Mouse (Mus musculus) hindbrain, embryonic 14.5 days (tissue): ENCODE data around the gene Flt4. TPM values are rescaled to one million over a fixed set of nuclear protein-coding genes. Genes with fewer than 3 reads are reported as not detected.

ENCODE experiments used
- ATAC-seq: fragments of 200-750 bp; cut with Nextera tagmentation; 2 replicates; pipeline ENCODE4 v1.8.0; 2017; ENCODE audit warnings: moderate number of reproducible peaks, mild to moderate bottlenecking, moderate TSS enrichment, moderate library complexity; ENCODE audit not compliant: low FRiP score
- DNase-seq: peaks from one replicate; pipeline ENCODE4 v3.0.0-alpha.2; 2015; ENCODE audit warnings: low spot score
- H3K27ac ChIP-seq: fragments of 300-500 bp; sonication (generic); 2 replicates; pipeline ENCODE4 v1.5.1; 2014; ENCODE audit warnings: mild to moderate bottlenecking, moderate library complexity
- H3K27me3 ChIP-seq: fragments of 300-500 bp; sonication (generic); 2 replicates; pipeline ENCODE4 v1.6.1; 2014; ENCODE audit warnings: mild to moderate bottlenecking, low read length, mixed read lengths; ENCODE audit not compliant: control insufficient read depth, insufficient read depth
- H3K36me3 ChIP-seq: fragments of 300-500 bp; sonication (generic); replicated peaks from 2 replicates; pipeline ENCODE4 v1.6.1; 2014; ENCODE audit not compliant: control insufficient read depth, insufficient read depth
- H3K4me1 ChIP-seq: fragments of 300-500 bp; sonication (generic); replicated peaks from 2 replicates; pipeline ENCODE4 v1.6.1; 2014; ENCODE audit warnings: antibody characterized with exemption, low read length, mixed read lengths; ENCODE audit not compliant: control insufficient read depth, insufficient read depth
- H3K4me2 ChIP-seq: fragments of 300-500 bp; sonication (generic); replicated peaks from 2 replicates; pipeline ENCODE4 v1.6.1; 2014; ENCODE audit warnings: mild to moderate bottlenecking, moderate library complexity
- H3K4me3 ChIP-seq: fragments of 300-500 bp; sonication (generic); replicated peaks from 2 replicates; pipeline ENCODE4 v1.5.1; 2014; ENCODE audit warnings: mild to moderate bottlenecking, low read length
- H3K9ac ChIP-seq: fragments of 300-500 bp; sonication (generic); 2 replicates; pipeline ENCODE4 v1.6.1; 2014
- H3K9me3 ChIP-seq: fragments of 300-500 bp; sonication (generic); 2 replicates; pipeline ENCODE4 v1.6.1; 2016; ENCODE audit warnings: low read length; ENCODE audit not compliant: control insufficient read depth
- WGBS: fragments of 180-500 bp; shearing (Covaris S2); extraction: QIAGEN DNeasy Blood & Tissue Kit; methylation state at CpG from one replicate; pipeline ENCODE4 v1.1.7; 2014; 5-methylcytosine and 5-hydroxymethylcytosine counted together
- polyA plus RNA-seq: library from polyadenylated mRNA; unstranded; fragments of >200 nt; fragmentation: Nextera tagmentation; extraction: Ambion mirVana; gene quantifications from 2 replicates; pipeline ENCODE4 v1.2.1, GENCODE M21; 2014

Flt4 gene
- polyA plus RNA-seq, 1 experiment from 2014 or later, result 2.8 TPM

DNA sequence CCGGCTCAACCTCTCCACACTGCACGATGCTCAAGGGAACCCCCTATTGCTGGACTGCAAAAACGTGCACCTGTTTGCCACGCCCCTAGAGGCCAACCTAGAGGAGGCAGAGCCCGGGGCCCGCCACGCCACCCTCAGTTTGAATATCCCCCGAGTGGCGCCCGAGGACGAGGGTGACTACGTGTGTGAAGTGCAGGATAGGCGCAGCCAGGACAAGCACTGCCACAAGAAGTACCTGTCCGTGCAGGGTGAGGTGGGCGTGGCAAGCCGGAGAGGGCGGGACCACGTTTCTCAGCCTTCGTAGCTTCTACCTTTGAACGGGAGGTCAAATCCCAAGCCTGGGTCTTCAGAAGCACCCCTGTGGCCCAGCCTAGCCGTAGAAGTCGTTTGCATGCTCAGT lies 25.0 kb downstream of the Flt4 start:
- H3K27ac ChIP-seq, result no peak overlapping the region
- DNase-seq, result no peak
- no peak overlapping the region for H3K9ac ChIP-seq
- no peaks in the 10 kb centered on the region for H3K4me1 ChIP-seq
- no peaks in the 10 kb centered on the region for H3K36me3 ChIP-seq
- H3K9me3 ChIP-seq, result no peaks in the 10 kb centered on the region
- WGBS, result 5% methylated on average over 21 of the region's 22 CpGs
- no peak for ATAC-seq
- peak overlapping the region; percentile 15 for H3K4me3 ChIP-seq
- peaks cover 50% of the 10 kb centered on the region for H3K27me3 ChIP-seq
- peak overlapping the region; percentile 47 for H3K4me2 ChIP-seq

GRCm38 (mm10) chr11:49635671-49636070 lies 26.6 kb downstream of the Flt4 start:
- H3K27ac ChIP-seq, result no peak overlapping the region
- no peak overlapping the region for H3K9ac ChIP-seq
- H3K4me3 ChIP-seq, result no peak overlapping the region
- no peak for DNase-seq
- whole genome bisulfite sequencing, result 79% methylated on average over 6 of the region's 6 CpGs
- H3K27me3 ChIP-seq, result peaks cover 50% of the 10 kb centered on the region
- no peaks in the 10 kb centered on the region for H3K9me3 ChIP-seq
- no peaks in the 10 kb centered on the region for H3K4me1 ChIP-seq
- H3K4me2 ChIP-seq, result no peak overlapping the region
- ATAC-seq, result no peak
- no peaks in the 10 kb centered on the region for H3K36me3 ChIP-seq

DNA sequence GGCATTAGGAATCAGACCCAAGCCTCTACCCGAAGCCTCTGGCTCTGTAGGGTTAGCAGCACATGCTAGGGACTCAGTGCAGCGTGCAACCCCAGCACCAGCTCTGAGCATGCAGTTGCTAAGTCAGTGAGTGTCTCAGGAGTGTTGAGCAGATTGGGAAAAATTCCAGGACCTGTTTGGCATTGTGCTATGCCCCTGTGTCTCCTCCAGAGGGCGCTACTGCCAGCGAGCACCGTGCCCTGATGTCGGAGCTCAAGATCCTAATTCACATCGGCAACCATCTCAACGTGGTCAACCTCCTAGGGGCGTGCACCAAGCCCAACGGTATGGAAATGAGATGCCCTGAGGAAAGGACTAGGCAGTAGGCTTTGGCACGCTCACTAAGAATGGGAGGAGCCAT lies 27.4 kb downstream of the Flt4 start:
- peaks cover 50% of the 10 kb centered on the region for H3K27me3 ChIP-seq
- no peak for ATAC-seq

DNA sequence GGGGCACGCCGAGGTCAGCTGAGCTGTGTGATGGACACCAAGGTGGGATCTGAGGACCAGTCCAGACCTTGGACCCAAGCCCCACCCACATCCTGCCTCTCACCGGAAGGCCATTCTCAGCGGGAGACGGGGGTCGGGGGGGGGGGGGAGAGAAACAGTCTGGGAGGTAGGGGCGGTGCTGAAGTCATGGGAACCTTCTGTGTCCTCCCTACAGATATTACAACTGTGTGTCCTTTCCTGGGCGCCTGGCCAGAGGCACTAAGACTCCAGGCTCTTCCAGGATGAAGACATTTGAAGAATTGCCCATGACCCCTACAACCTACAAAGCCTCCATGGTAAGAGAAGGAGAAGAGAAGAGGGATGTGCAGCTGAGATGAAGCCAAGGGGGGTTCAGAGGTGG lies 36.6 kb downstream of the Flt4 start:
- no peaks in the 10 kb centered on the region for H3K36me3 ChIP-seq
- H3K27ac ChIP-seq, result no peak overlapping the region
- no peak for ATAC-seq
- no peak overlapping the region for H3K4me3 ChIP-seq
- no peaks in the 10 kb centered on the region for H3K9me3 ChIP-seq
- DNase-seq, result no peak
- H3K9ac ChIP-seq, result no peak overlapping the region
- no peaks in the 10 kb centered on the region for H3K4me1 ChIP-seq
- H3K4me2 ChIP-seq, result no peak overlapping the region
- WGBS, result 62% methylated on average over 8 of the region's 8 CpGs
- no peaks in the 10 kb centered on the region for H3K27me3 ChIP-seq

More for the DNA sequence above, 27.4 kb downstream of the Flt4 start:
- no peaks in the 10 kb centered on the region for H3K4me1 ChIP-seq
- H3K27ac ChIP-seq, result no peak overlapping the region
- 4% methylated on average over 11 of the region's 11 CpGs for WGBS
- H3K4me2 ChIP-seq, result peak overlapping the region; percentile 12; the same call in 1 of the 2 replicates
- no peak for DNase-seq
- no peaks in the 10 kb centered on the region for H3K36me3 ChIP-seq
- no peak overlapping the region for H3K9ac ChIP-seq
- H3K9me3 ChIP-seq, result no peaks in the 10 kb centered on the region
- H3K4me3 ChIP-seq, result no peak overlapping the region

DNA sequence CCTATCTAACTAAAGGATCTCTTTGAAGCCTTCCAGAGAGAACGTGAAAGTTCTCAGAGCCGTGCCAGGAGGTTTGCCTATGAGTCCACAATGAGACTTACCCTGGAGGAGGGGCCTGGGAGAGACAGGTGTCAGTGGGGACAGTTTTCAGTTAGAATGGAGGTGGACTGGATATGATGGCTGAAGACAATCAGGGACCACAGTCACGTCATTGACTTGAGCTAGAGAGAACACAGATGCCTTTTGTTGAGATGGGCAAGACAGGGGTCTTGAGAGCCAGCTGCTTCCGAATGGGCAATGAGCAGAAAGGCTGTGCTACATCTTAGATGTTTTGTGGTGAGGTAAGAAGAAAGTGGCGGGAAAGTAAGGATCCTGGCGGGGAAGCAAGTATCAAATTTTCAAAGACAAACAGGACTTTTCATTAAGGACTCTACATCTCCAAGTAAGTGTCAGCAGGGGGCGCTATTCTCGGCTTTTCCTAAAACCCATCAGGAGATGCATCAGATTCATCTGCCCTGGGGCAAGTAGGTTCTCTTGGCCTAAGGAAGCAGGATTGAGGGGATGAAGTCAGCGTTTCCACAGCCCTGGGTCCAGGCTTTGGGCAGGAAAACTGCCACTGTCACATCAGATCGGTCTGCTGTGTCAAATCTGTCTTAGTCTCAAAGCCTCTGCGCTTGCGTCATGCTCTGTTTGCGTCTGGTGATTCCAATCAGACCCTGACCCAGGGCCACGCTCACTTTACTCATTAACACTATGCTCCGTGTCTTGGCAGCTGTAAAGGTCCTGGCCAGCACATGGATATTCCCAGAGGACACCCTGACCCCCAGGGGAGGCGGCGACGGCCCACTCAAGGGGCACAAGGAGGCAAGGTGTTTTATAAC lies 41.3 kb downstream of the Flt4 start:
- DNase-seq (peak; percentile 44), ATAC-seq (no peak)
- no peak overlapping the region for H3K4me2 ChIP-seq
- H3K9me3 ChIP-seq, result no peaks in the 10 kb centered on the region
- no peak overlapping the region for H3K9ac ChIP-seq
- 62% methylated on average over 18 of the region's 18 CpGs for WGBS
- no peaks in the 10 kb centered on the region for H3K36me3 ChIP-seq
- 0 out of 2 replicates have a peak, but pooled peaks cover 6% of the 10 kb centered on the region for H3K4me1 ChIP-seq
- no peak overlapping the region for H3K27ac ChIP-seq
- no peak overlapping the region for H3K4me3 ChIP-seq
- no peaks in the 10 kb centered on the region for H3K27me3 ChIP-seq

- Histone ChIP-seq H3K9me3 (no peaks in the 10 kb centered on the region), H3K27me3 (no peaks in the 10 kb centered on the region), H3K36me3 (no peaks in the 10 kb centered on the region), H3K4me1 (0 out of 2 replicates have a peak, but pooled peaks cover 6% of the 10 kb centered on the region), H3K4me3 (no peak overlapping the region), H3K27ac (no peak overlapping the region), H3K9ac (no peak overlapping the region), H3K4me2 (no peak overlapping the region)
- DNase-seq (no peak), ATAC-seq (no peak)
- 71% methylated on average over 16 of the region's 16 CpGs for WGBS
Observed at GRCm38 (mm10) chr11:49650994-49651761, 42.1 kb downstream of the Flt4 start.

DNA sequence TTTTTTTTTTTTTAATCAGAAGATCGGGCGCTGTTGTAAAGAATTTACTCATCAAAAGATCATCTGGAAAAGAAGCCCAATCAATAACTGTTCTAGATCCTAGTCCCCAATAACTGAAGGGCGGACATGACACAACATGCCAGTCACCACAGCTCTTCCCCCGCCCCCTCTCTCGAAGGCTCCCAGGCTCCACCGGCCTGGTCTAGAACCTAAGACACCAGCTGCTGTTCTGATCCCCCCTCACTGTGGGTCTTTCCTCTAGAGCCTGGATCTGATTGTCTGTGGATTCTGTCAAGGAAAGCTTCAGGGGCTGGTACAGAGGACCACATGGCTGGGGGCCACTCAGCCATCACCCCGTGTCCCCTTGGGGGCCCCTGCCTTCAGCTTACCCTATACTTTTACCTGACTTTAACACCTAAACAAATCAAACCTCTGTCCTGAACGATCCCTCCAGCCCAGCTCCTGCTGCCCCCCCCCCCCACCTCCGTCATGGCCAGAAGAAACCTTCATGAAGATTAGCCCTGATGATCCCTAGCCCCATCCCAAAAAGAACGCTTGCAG lies 42.8 kb downstream of the Flt4 start:
- ATAC-seq, result no peak
- Histone ChIP-seq H3K4me1 (0 out of 2 replicates have a peak, but pooled peaks cover 6% of the 10 kb centered on the region), H3K27me3 (no peaks in the 10 kb centered on the region), H3K9me3 (no peaks in the 10 kb centered on the region), H3K4me3 (no peak overlapping the region), H3K4me2 (no peak overlapping the region), H3K9ac (no peak overlapping the region), H3K27ac (no peak overlapping the region), H3K36me3 (no peaks in the 10 kb centered on the region)
- no peak for DNase-seq
- WGBS, result 89% methylated on average over 10 of the region's 10 CpGs

DNA sequence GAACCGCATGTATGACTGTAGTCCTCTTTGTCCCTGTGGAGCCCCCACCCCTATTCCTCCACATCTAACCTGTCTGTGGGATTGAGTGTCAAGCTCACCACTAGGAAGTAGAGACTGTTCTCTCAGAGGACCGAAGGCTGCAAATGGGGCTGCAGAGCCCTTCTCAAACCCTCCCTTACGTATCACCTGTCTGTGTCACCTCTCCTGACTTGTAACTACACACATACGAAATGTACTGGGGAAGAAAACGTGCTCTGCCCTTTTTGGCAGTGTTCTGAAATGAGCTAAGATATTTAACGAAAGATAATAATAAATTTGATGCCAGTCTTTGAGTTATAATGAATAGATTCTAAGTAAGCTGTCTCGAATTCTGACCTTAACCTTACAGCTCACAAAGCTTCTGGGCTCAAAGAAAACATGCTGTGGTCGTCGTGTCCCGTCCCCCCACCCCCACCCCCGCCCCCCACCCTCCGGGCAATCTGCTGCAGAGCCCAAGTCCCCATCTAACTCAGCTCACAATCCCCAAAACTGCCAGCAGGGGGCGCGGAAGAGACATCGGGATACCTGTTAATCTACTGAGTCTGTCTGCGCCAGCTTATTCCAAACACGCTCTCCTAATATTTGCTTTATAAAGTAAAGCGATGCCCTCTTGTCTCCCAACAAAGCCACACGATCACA lies 43.5 kb downstream of the Flt4 start:
- no peak overlapping the region for H3K4me3 ChIP-seq
- WGBS, result 26% methylated on average over 19 of the region's 19 CpGs
- 0 out of 2 replicates have a peak, but pooled peaks cover 6% of the 10 kb centered on the region for H3K4me1 ChIP-seq

More for the DNA sequence above, 43.5 kb downstream of the Flt4 start:
- ATAC-seq (peak; percentile 39; the same call in 1 of the 2 replicates), DNase-seq (peak; percentile 84)
- peak overlapping the region; percentile 36 for H3K4me2 ChIP-seq
- H3K27me3 ChIP-seq, result no peaks in the 10 kb centered on the region
- 0 out of 2 replicates have a peak overlapping the region, but pooled peaks have one; percentile 31 for H3K9ac ChIP-seq
- no peak overlapping the region for H3K27ac ChIP-seq
- H3K9me3 ChIP-seq, result no peaks in the 10 kb centered on the region
- H3K36me3 ChIP-seq, result no peaks in the 10 kb centered on the region
